Mouse (Mus musculus): ENCODE results near the gene 2410015M20Rik. TPM values are rescaled to one million over a fixed set of nuclear protein-coding genes. Genes with fewer than 3 reads are reported as not detected.
"Not testable (repeated sequence)": the region's sequence is repeated elsewhere in the genome, so short reads cannot be mapped to it uniquely, and the experiment has no call there.

The 2410015M20Rik gene
- total RNA-seq, 2 experiments from 2014 or later, result 168 to 176 TPM

- no peak for DNase-seq (ENCODE audit: low spot score in 2 of 2)
- intact Hi-C loops (cut with DNase I), result no loop called here
Measured at GRCm38 (mm10) chr17:56615136-56615784, 5.7 kb upstream of the 2410015M20Rik start.

GRCm38 (mm10) chr17:56614391-56615135 is 5.0 kb upstream of the 2410015M20Rik start:
- DNase-seq (ENCODE audit: low spot score in 2 of 2), result no peak
- intact Hi-C loops (cut with DNase I), result no loop called here

DNA sequence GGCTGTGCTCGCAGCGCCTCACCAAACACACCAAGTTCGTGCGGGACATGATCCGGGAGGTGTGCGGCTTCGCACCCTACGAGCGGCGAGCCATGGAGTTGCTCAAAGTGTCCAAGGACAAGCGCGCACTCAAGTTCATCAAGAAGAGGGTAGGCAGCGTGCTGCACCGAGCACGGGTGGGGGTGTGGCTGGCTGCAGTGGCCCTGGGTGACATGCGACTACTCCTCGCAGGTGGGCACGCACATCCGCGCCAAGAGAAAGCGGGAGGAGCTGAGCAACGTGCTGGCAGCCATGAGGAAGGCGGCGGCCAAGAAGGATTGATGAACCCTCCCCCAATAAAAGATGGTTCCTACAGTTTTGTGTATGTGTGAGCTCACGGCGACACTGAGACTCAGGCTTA is 4.3 kb upstream of the 2410015M20Rik start:
- DNase-seq (ENCODE audit: low spot score in 2 of 2); intact Hi-C loops (cut with DNase I): not testable (repeated sequence)

GRCm38 (mm10) chr17:56613236-56613844 is 3.8 kb upstream of the 2410015M20Rik start, which contains the start of gene Rpl36:
TSS of gene Rpl36 (plus strand) at chr17:56613416.
- DNase-seq (ENCODE audit: low spot score in 2 of 2), result peak; percentile 98 to 99
- intact Hi-C loops (cut with DNase I), result no loop called here

- intact Hi-C loops (cut with DNase I), result not testable (repeated sequence)
Measured at GRCm38 (mm10) chr17:56612565-56612939, 3.0 kb upstream of the 2410015M20Rik start.

DNA sequence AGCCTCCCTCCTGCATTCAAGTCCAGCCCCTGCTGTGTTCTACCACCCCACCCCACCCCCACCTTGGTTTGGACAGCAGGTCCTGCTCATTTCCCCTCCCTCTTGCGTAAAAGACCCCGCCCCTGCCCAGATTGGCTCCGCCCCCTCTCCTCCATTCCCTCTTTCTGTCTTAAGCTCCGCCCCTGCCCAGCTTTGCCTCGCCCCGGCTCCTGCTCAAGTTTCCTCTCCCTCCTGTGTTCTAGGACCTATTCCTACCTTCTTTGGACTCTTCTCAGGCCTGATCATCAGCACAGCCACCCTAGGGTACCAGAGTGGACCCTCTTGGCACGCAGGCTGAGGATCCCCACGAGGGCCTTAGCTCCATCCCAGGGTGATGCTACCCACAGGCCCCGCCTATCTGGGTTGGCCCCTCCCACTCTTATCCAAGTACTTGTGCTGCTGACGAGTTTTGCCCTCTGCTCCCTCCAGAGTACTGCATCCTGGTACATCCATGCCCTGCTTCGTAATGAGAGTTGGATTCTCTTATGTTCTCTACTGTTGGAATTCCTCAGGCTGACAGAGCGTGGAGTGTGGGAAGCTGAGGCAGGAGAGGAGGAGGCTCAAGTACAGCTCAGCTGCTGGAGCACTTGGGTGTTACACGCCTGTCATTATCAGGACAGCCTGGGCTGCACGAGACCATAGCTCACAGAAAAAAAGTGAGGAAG is 2.4 kb upstream of the 2410015M20Rik start:
- intact Hi-C loops (cut with DNase I), result no loop called here

More at GRCm38 (mm10) chr17:56612565-56612939, 3.0 kb upstream of the 2410015M20Rik start:
- DNase-seq (ENCODE audit: low spot score in 2 of 2), result not testable (repeated sequence)

DNA sequence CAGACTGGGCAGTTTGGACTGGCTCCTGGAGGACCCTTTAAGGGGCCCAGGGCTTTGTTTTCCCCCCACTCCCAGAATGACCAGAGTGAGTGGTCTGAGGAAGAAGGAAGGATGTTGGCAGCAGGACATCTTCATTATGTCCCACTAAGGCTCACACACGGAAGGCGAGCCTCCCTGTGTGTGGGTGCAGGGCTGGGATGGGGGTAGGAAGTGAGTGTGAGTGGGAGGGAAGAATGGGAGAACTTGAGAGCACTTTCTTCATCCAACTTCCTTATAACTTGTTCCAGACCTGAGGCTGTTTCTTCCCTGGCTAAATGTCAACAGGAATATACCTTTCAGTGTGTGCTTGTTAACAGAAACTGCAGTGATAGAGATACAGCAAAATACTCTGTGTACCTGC is 1.8 kb upstream of the 2410015M20Rik start:
- intact Hi-C loops (cut with DNase I), result no loop called here

More for the DNA sequence above, 2.4 kb upstream of the 2410015M20Rik start:
- no peak for DNase-seq (ENCODE audit: low spot score in 2 of 2)

GRCm38 (mm10) chr17:56608699-56609098 is 872 bp downstream of the 2410015M20Rik start:
- intact Hi-C loops (cut with DNase I), result no loop called here
- DNase-seq (ENCODE audit: low spot score in 2 of 2), result no peak

More for the DNA sequence above, 1.8 kb upstream of the 2410015M20Rik start:
- no peak for DNase-seq (ENCODE audit: low spot score in 2 of 2)

GRCm38 (mm10) chr17:56607521-56608062 is 2.0 kb downstream of the 2410015M20Rik start:
- no peak for DNase-seq (ENCODE audit: low spot score in 2 of 2)
- intact Hi-C loops (cut with DNase I), result no loop called here

- intact Hi-C loops (cut with DNase I), result no loop called here
- no peak for DNase-seq (ENCODE audit: low spot score in 2 of 2)
Measured at GRCm38 (mm10) chr17:56605431-56605830, 4.1 kb downstream of the 2410015M20Rik start.

GRCm38 (mm10) chr17:56604422-56604821 is 5.1 kb downstream of the 2410015M20Rik start:
- no peak for DNase-seq (ENCODE audit: low spot score in 2 of 2)
- intact Hi-C loops (cut with DNase I), result no loop called here

DNA sequence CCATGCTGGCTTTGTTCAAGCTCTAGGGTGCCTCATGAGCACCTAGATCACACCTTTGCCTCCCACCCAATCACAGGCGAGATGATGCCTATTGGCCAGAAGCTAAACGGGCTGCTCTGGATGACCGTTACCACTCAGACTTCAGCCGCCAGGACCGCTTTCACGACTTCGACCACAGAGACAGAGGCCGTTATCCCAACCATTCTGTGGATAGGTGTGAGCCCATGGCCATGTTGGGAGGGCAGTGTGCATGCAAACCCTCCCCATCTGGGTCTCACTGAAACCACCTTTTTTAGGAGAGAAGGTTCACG is 5.5 kb downstream of the 2410015M20Rik start:
- no peak for DNase-seq (ENCODE audit: low spot score in 2 of 2)
- intact Hi-C loops (cut with DNase I), result no loop called here

GRCm38 (mm10) chr17:56603186-56604069 is 6.1 kb downstream of the 2410015M20Rik start:
- intact Hi-C loops (cut with DNase I), result no loop called here
- no peak for DNase-seq (ENCODE audit: low spot score in 2 of 2)

DNA sequence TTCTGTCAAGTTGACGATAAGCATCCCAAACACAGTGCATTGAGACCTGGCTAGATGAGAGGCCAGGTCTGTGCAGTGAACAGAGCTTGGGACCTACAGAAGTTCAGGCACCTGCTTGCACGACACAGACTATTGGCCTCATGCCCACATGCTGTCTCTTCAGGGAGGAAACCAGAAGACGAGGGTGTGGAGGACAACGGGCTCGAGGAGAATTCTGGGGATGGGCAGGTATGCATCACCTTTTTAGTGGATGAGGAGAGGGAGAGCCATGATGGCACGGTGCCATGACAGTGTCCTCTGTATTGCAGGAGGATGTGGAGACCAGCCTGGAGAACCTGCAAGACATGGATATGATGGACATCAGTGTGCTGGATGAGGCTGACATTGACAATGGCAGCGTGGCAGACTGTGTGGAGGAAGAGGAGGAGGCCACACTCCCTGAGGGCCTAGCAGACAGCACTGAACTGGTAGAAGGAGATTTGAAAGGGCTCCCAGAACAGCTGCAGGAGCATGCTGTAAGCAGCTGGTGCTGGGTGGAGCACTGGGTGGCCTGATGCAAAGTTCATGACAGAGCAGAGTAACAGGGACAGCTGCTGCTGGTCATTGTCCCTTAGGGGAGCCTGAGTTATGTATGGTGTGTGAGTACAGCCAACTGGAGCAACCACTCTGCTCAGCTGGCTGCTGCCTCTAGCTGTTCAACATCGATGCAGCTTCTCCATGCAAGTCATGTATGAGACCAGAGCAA is 15.9 kb downstream of the 2410015M20Rik start:
- intact Hi-C loops (cut with DNase I), result no loop called here
- DNase-seq (ENCODE audit: low spot score in 2 of 2), result no peak

DNA sequence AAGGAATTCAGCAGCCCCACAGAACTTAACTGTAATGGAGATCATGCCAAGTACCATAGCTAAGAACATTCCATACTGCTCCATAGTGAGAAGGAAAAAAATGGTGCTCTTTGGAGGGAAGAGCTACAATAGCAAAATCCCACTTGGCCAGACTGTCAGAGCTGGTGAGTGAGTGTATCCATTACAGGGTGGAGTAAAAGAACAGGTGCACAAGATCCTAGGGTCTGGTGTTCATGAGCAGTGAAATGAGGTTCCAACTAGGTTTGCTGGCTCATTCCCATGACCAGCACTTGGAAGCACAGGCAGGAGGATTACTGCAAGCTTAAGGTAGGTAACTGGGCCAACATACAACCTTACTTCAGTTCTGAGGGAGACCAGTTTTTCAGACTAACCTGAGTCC is 17.0 kb downstream of the 2410015M20Rik start:
- intact Hi-C loops (cut with DNase I), result no loop called here

DNA sequence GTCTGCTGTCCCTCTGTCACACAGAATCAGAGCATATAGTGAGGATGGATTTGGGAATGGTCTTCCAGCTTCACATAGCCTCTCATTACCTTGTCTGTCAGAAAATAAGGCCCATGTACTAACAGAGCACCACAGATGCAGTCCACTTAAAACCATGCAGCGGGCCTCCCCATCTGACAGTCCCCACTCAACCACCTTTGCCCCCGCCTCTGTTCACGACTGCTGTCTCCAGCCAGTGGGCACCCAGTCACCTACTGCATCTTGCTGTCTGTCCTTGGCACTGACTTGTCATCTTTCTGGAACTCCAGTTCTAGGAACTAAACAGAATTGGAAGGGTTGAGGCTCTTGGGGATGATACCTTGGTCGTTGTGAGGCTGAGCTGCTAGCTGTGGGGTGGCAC is 20.6 kb downstream of the 2410015M20Rik start:
- intact Hi-C loops (cut with DNase I), result no loop called here
- no peak for DNase-seq (ENCODE audit: low spot score in 2 of 2)

More for the DNA sequence above, 17.0 kb downstream of the 2410015M20Rik start:
- no peak for DNase-seq (ENCODE audit: low spot score in 2 of 2)

DNA sequence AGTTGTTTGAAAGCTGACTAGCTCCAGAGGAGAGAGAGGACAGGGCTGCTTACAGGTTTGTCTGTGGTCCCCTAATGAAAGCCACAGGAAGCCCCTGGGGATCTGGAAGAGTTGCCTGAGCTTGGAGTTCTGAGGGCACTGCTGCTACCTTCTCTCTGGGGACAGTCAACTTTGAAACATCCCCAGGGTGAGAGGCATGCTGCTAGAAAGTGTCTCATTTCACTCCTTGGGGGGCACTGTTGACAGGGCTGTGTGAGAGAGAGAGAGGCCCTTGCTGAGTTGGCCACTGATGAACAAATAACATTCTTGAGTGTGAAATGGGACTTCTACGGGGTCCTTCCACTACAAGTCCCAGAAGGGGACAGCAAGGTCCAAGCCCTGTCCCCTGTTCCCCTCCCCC is 21.8 kb downstream of the 2410015M20Rik start:
- intact Hi-C loops (cut with DNase I), result no loop called here

DNA sequence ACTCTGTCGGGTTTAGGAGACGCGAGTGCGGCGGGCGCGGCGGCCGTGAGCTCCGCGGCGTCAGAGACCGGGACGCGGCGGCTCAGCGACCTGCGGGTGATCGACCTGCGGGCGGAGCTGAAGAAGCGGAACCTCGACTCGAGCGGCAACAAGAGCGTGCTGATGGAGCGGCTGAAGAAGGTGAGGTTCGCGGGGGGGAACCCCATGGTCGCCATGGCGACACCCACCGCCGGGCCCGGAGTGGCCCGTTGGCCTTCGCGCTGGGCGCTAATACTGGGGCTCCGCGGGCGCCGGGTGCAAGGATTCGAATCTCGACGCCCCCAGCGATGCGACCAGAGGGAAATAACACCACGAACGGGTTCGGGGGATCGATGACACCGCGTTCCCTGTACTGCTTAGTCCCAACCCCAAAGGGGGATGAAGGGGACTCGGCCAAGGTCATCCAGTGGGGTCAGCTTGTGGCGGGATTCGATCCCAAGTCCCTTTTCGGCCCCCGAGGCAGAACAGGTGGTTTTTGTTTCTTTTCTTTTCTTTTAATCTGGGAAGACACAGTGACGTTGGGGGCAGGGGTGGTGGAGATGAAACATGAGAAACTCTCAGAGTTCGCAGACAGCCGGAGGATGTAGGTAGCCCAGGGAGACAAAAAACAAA is 24.3 kb downstream of the 2410015M20Rik start:
- intact Hi-C loops (cut with DNase I), result no loop called here
- DNase-seq (ENCODE audit: low spot score in 2 of 2), result no peak

More for the DNA sequence above, 21.8 kb downstream of the 2410015M20Rik start:
- no peak for DNase-seq (ENCODE audit: low spot score in 2 of 2)
